Mouse (Mus musculus) erythroid progenitor cell, adult 5-6 weeks (primary cell): ENCODE results near the gene Trim11. TPM values are rescaled to one million over a fixed set of nuclear protein-coding genes. Genes with fewer than 3 reads are reported as not detected.
"Not testable (repeated sequence)": the region's sequence is repeated elsewhere in the genome, so short reads cannot be mapped to it uniquely, and the experiment has no call there.

Source experiments
- ATAC-seq: replicated peaks from 2 replicates; pipeline ENCODE4 v1.8.0; 2016; ENCODE audit warnings: moderate number of reproducible peaks, mild to moderate bottlenecking, moderate TSS enrichment, inconsistent platforms; ENCODE audit not compliant: poor library complexity, low FRiP score, severe bottlenecking
- total RNA-seq, 2 experiments: library from RNA; stranded (forward) in 1 of 2; stranded (reverse) in 1 of 2; fragments of 150-400 nt in 1 of 2; fragments of 186-747, 209-891 nt in 1 of 2; gene quantifications; 2 replicates each; pipeline versions ENCODE4 v1.2.3 to v1.2.4; 2015 to 2017; ENCODE audit warnings: low replicate concordance in 2 of 2

Trim11 gene
- total RNA-seq (2015; ENCODE audit: low replicate concordance), result 10.1 and 18.0 TPM in 2 replicates
- total RNA-seq (2017; ENCODE audit: low replicate concordance), result 11.3 and 15.2 TPM in 2 replicates

- peak; percentile 42 for ATAC-seq
Measured at GRCm38 (mm10) chr11:58978027-58978705, at the start of gene Trim11. Gene Trim11 (plus strand): TSS chr11:58978093.

GRCm38 (mm10) chr11:58929055-58929454 is 48.8 kb upstream of the Trim11 start:
- no peak for ATAC-seq

GRCm38 (mm10) chr11:58929641-58930040 is 48.3 kb upstream of the Trim11 start:
- ATAC-seq, result no peak

GRCm38 (mm10) chr11:58930254-58930653 is 47.6 kb upstream of the Trim11 start:
- peak; percentile 53 for ATAC-seq

- ATAC-seq, result no peak
Measured at GRCm38 (mm10) chr11:58931576-58931975, 46.3 kb upstream of the Trim11 start.

- ATAC-seq, result peak; percentile 53
Measured at GRCm38 (mm10) chr11:58937909-58938308, 40.0 kb upstream of the Trim11 start.

- ATAC-seq, result peak; percentile 91
Measured at GRCm38 (mm10) chr11:58938322-58939087, 39.4 kb upstream of the Trim11 start, which contains the start of gene Rnf187. Gene Rnf187 (minus strand): TSS chr11:58938916.

GRCm38 (mm10) chr11:58939088-58939439 is 38.8 kb upstream of the Trim11 start:
- no peak for ATAC-seq

- ATAC-seq, result no peak
Measured at GRCm38 (mm10) chr11:58944136-58944535, 33.8 kb upstream of the Trim11 start.

- no peak for ATAC-seq
Measured at GRCm38 (mm10) chr11:58947306-58947705, 30.6 kb upstream of the Trim11 start.

- peak; percentile 74 for ATAC-seq
Measured at GRCm38 (mm10) chr11:58947798-58948528, 29.9 kb upstream of the Trim11 start.

- peak; percentile 75 for ATAC-seq
Measured at GRCm38 (mm10) chr11:58948542-58949479, 29.1 kb upstream of the Trim11 start, which contains the start of gene Hist3h2ba. Gene Hist3h2ba (plus strand): TSS chr11:58948920.

- ATAC-seq, result no peak
Measured at GRCm38 (mm10) chr11:58949480-58950431, 28.1 kb upstream of the Trim11 start.

GRCm38 (mm10) chr11:58951210-58951609 is 26.7 kb upstream of the Trim11 start:
- ATAC-seq, result no peak

- peak; percentile 16 for ATAC-seq
Measured at GRCm38 (mm10) chr11:58953351-58954169, 24.3 kb upstream of the Trim11 start.

GRCm38 (mm10) chr11:58954170-58954419 is 23.8 kb upstream of the Trim11 start:
- not testable (repeated sequence) for ATAC-seq

- peak; percentile 72 for ATAC-seq
Measured at GRCm38 (mm10) chr11:58954420-58955142, 23.3 kb upstream of the Trim11 start, which contains the start of the genes Hist3h2a and Trim17. Gene Hist3h2a (plus strand): TSS chr11:58954685. Gene Trim17 (plus strand): TSS chr11:58954685.
